Mouse (Mus musculus) embryonic facial prominence, embryonic 11.5 days (tissue): Measurements from ENCODE around the gene Smarcd1. TPM values are rescaled to one million over a fixed set of nuclear protein-coding genes. Genes with fewer than 3 reads are reported as not detected.
A peak's percentile ranks its signal among the peaks of the same experiment; 100 is the strongest.

Experiments
- ATAC-seq: fragments of 200-750 bp; cut with Nextera tagmentation; replicated peaks from 2 replicates; pipeline ENCODE4 v1.8.0; 2017; ENCODE audit warnings: low read depth; ENCODE audit not compliant: insufficient number of reproducible peaks, low FRiP score, low TSS enrichment
- DNase-seq: peaks from one replicate; pipeline ENCODE4 v3.0.0-alpha.2; 2015; ENCODE audit warnings: low spot score
- H3K27ac ChIP-seq: fragments of 300-500 bp; sonication (generic); replicated peaks from 2 replicates; pipeline ENCODE4 v1.5.1; 2014; ENCODE audit warnings: mild to moderate bottlenecking, low read depth, low read length, control low read depth
- H3K27me3 ChIP-seq: fragments of 300-500 bp; sonication (generic); 2 replicates; pipeline ENCODE4 v1.6.1; 2014; ENCODE audit warnings: mild to moderate bottlenecking, low read length, moderate library complexity, mixed read lengths; ENCODE audit not compliant: control insufficient read depth, insufficient read depth
- H3K36me3 ChIP-seq: fragments of 300-500 bp; sonication (generic); replicated peaks from 2 replicates; pipeline ENCODE4 v1.6.1; 2014; ENCODE audit warnings: low read depth, mild to moderate bottlenecking, low read length, moderate library complexity, mixed read lengths; ENCODE audit not compliant: control insufficient read depth, insufficient read depth
- H3K4me1 ChIP-seq: fragments of 300-500 bp; sonication (generic); 2 replicates; pipeline ENCODE4 v1.6.1; 2014; ENCODE audit warnings: low read length, mixed read lengths; ENCODE audit not compliant: control insufficient read depth, insufficient read depth
- H3K4me2 ChIP-seq: fragments of 300-500 bp; sonication (generic); 2 replicates; pipeline ENCODE4 v1.6.1; 2014; ENCODE audit warnings: low read depth, mild to moderate bottlenecking, control low read depth, low read length, moderate library complexity
- H3K4me3 ChIP-seq: fragments of 300-500 bp; sonication (generic); 2 replicates; pipeline ENCODE4 v1.5.1; 2014; ENCODE audit warnings: low read depth, low read length, control low read depth
- H3K9ac ChIP-seq: fragments of 300-500 bp; sonication (generic); replicated peaks from 2 replicates; pipeline ENCODE4 v1.6.1; 2014; ENCODE audit warnings: mild to moderate bottlenecking, control low read depth, low read length
- H3K9me3 ChIP-seq: fragments of 300-500 bp; sonication (generic); replicated peaks from 2 replicates; pipeline ENCODE4 v1.6.1; 2016; ENCODE audit warnings: mild to moderate bottlenecking, low read length, inconsistent platforms, mixed read lengths; ENCODE audit not compliant: control insufficient read depth
- WGBS: fragments of 180-500 bp; shearing (Covaris S2); extraction: QIAGEN DNeasy Blood & Tissue Kit; methylation state at CpG from one replicate; pipeline ENCODE4 v1.1.7; 2014; 5-methylcytosine and 5-hydroxymethylcytosine counted together
- polyA plus RNA-seq: library from polyadenylated mRNA; unstranded; fragments of >200 nt; fragmentation: Nextera tagmentation; extraction: Ambion mirVana; gene quantifications from 2 replicates; pipeline ENCODE4 v1.2.1, GENCODE M21; 2014

The Smarcd1 gene
- polyA plus RNA-seq, 1 experiment from 2014 or later: 66.8 TPM

DNA sequence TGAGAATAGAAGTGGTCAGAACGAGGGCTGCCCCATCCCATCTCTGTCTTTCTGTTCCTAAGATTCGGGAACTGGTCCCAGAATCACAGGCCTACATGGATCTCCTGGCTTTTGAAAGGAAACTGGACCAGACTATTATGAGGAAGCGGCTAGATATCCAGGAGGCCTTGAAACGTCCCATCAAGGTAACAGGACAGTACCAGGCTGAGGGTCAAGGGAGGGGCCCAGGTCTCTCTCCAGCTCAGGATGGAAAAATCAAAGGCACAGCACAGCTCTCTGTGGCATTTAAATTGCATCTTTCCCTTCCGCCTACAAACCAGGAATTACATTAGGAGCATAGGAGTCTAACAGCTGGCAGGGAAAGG is 1.7 kb downstream of the Smarcd1 start:
- H3K4me2 ChIP-seq: peak overlapping the region; percentile 29
- ATAC-seq: no peak
- H3K4me1 ChIP-seq: no peaks in the 10 kb centered on the region; the same call in none of the 2 replicates
- H3K27ac ChIP-seq: no peak overlapping the region
- H3K36me3 ChIP-seq: peaks cover 21% of the 10 kb centered on the region
- peak overlapping the region; percentile 34 for H3K9ac ChIP-seq
- no peak for DNase-seq
- WGBS: 62% methylated on average over 5 of the region's 5 CpGs
- no peaks in the 10 kb centered on the region for H3K9me3 ChIP-seq
- H3K27me3 ChIP-seq: no peaks in the 10 kb centered on the region
- H3K4me3 ChIP-seq: 0 out of 2 replicates have a peak overlapping the region, but pooled peaks have one; percentile 8

DNA sequence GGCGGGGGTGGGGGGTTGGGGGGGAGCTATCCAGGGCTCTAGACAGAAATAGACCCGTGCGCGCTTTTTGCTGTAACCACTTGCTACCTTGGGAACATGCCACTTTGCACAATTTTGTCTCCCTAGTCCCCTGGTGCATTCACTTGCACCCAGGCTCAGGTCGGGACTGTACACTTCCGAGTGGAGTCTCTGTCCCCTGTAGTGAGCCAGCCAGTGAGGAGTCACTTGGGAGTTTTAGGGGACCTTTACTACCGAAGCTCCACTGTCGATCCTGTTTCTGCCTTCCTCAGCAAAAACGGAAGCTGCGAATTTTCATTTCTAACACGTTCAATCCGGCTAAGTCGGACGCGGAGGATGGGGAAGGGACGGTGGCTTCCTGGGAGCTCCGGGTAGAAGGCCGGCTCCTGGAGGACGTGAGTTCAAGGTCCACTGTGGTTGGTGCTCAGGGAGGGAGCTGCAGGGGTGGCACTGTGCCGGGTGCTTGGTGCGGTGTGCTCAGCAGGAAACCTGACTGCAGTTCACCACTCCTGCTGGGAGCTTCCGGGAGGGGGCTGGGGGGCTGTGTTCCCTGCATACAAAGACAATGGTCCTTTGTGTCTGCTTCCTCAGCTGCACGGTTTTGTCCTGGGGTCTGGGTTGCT is 2.2 kb downstream of the Smarcd1 start:
- Histone ChIP-seq H3K4me3 (0 out of 2 replicates have a peak overlapping the region, but pooled peaks have one; percentile 8), H3K36me3 (peaks cover 21% of the 10 kb centered on the region), H3K9ac (peak overlapping the region; percentile 34), H3K27me3 (no peaks in the 10 kb centered on the region), H3K27ac (peak overlapping the region; percentile 20; the same call in 1 of the 2 replicates), H3K4me2 (peak overlapping the region; percentile 29), H3K9me3 (no peaks in the 10 kb centered on the region), H3K4me1 (no peaks in the 10 kb centered on the region; the same call in none of the 2 replicates)
- ATAC-seq: no peak
- WGBS: 25% methylated on average over 23 of the region's 23 CpGs
- DNase-seq: no peak

DNA sequence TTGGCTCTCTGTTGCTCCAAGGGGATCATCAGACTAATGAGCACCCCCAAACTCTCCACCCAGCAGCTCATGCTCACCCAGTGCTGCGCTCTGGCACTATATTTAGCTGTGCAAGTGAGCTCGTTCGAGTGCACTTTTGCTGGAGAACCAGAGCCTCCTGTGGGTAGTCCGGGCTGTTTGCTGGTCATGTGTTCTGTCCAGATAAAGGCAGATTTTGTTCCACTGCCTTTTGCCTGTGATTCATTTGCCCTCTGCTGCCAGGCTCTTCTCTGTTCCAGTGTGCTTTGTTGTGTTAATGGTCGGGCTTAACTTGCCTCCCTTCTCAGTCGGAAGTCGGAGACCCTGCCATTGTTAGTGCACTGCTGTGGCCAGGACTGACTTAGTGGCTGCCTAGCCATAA is 3.0 kb downstream of the Smarcd1 start:
- no peaks in the 10 kb centered on the region for H3K27me3 ChIP-seq
- H3K4me3 ChIP-seq: no peak overlapping the region
- DNase-seq: no peak
- H3K4me1 ChIP-seq: no peaks in the 10 kb centered on the region; the same call in none of the 2 replicates
- 43% methylated on average over 7 of the region's 7 CpGs for WGBS
- H3K36me3 ChIP-seq: peaks cover 21% of the 10 kb centered on the region
- H3K4me2 ChIP-seq: peak overlapping the region; percentile 23; the same call in 1 of the 2 replicates
- H3K27ac ChIP-seq: no peak overlapping the region
- ATAC-seq: no peak
- no peak overlapping the region for H3K9ac ChIP-seq
- H3K9me3 ChIP-seq: no peaks in the 10 kb centered on the region

DNA sequence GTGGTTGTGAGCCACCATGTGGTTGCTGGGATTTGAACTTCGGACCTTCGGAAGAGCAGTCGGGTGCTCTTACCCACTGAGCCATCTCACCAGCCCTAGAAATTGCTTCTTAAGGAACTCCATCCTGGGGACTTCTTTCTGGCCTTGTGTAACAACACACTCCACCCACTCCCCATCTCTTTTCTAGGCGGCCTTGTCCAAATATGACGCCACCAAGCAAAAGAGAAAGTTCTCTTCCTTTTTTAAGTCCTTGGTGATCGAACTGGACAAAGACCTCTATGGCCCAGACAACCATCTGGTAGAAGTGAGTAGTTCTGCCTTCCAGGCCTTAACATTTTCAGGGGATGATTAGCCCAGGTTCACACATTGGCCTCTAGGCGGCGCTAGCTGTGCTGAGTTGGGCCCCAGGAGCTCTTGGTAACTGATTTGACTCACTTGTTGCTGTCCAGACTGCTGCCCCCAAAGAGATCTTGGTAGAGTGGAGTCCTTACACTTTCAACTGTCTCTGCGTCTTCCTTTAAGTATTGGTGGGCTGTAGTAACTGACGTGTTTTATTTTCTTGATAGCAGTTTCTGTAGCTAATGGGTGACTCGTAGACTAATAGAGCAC is 3.6 kb downstream of the Smarcd1 start, which contains the start of gene Gm17349:
Gm17349 (minus strand) TSS at position 51 of the 609 bp plus-strand sequence.
- no peaks in the 10 kb centered on the region for H3K9me3 ChIP-seq
- ATAC-seq (no peak), DNase-seq (peak; percentile 74)
- peak within 1 kb of the TSS; percentile 20; the same call in 1 of the 2 replicates for H3K27ac ChIP-seq
- H3K4me2 ChIP-seq: peak within 1 kb of the TSS; percentile 29
- H3K9ac ChIP-seq: peak within 1 kb of the TSS; percentile 34
- WGBS: 68% methylated on average over 11 of the region's 11 CpGs
- H3K4me3 ChIP-seq: no peak within 1 kb of the TSS
- no peaks in the 10 kb centered on the region for H3K27me3 ChIP-seq
- peaks cover 24% of the 10 kb centered on the region for H3K36me3 ChIP-seq
- no peaks in the 10 kb centered on the region; the same call in none of the 2 replicates for H3K4me1 ChIP-seq

DNA sequence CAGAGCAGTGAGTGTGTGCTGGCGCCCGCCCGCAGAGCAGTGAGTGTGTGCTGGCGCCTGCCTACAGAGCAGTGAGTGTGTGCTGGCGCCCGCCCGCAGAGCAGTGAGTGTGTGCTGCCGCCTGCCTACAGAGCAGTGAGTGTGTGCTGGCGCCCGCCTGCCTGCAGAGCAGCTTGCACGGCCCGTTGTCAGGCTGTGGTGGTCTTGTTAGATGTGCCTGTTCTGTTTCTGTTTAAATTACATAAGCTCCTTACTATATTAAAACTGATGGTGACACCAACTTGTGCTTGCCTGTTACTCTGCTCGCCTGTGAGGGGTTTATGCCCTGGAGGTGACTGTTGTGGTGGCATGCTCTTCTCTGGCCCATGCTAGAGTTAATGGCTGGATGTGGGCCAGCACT is 6.2 kb downstream of the Smarcd1 start:
- H3K9ac ChIP-seq: no peak overlapping the region
- WGBS: 95% methylated on average over 13 of the region's 13 CpGs
- DNase-seq (no peak), ATAC-seq (no peak)
- no peak overlapping the region for H3K4me2 ChIP-seq
- no peaks in the 10 kb centered on the region; the same call in none of the 2 replicates for H3K4me1 ChIP-seq
- H3K9me3 ChIP-seq: no peaks in the 10 kb centered on the region
- H3K36me3 ChIP-seq: peaks cover 36% of the 10 kb centered on the region
- no peak overlapping the region for H3K27ac ChIP-seq
- H3K27me3 ChIP-seq: no peaks in the 10 kb centered on the region
- H3K4me3 ChIP-seq: no peak overlapping the region

DNA sequence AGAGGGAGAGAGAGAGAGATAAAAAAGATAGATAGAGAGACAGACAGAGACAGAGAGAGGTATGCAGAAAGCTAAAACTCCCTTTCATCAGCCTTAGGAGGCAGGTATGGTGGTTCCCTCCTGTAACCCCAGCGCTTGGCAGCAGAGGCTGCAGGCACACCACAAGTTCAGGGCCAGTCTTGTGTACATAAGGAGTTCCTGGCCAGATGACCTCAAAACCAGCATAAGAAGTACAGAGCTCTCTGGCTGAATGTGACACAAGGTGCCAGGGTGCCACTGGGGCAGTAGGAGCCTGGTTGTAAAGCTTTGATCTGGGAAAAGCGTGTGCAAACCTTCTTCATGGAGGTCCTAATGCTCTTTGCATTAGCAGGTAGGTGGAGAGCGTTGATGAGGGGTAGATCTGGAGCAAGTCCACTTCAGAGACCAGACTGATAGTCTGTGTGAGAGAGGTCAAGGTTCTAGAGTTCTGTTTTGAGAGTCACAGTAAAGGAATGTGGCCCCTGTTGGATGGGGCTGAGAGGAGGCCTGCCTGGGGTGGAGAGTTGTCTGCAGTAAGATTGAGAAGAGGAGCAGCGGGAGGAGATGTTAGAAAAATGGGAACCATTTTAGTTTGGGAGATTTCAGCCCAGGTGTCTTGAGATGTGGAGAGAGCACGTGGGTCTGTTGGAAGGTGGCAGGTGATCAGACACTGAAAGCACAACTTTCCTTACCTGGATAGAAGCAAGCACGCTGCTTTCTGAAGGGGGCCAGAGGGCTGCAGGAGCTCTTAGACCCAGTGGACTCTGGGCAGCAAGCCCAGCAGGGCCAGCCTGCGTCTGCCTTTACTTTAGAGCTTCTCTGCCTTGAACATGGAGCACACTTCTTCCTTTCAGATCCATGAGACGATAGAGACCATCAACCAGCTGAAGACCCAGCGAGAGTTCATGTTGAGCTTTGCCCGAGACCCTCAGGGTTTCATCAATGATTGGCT is 8.6 kb downstream of the Smarcd1 start:
- no peaks in the 10 kb centered on the region for H3K27me3 ChIP-seq
- DNase-seq (no peak), ATAC-seq (no peak)
- no peaks in the 10 kb centered on the region for H3K4me1 ChIP-seq
- WGBS: 91% methylated on average over 10 of the region's 10 CpGs
- H3K9me3 ChIP-seq: no peaks in the 10 kb centered on the region
- no peak overlapping the region for H3K4me3 ChIP-seq
- H3K36me3 ChIP-seq: peaks cover 32% of the 10 kb centered on the region
- no peak overlapping the region for H3K4me2 ChIP-seq
- H3K9ac ChIP-seq: no peak overlapping the region
- no peak overlapping the region for H3K27ac ChIP-seq

DNA sequence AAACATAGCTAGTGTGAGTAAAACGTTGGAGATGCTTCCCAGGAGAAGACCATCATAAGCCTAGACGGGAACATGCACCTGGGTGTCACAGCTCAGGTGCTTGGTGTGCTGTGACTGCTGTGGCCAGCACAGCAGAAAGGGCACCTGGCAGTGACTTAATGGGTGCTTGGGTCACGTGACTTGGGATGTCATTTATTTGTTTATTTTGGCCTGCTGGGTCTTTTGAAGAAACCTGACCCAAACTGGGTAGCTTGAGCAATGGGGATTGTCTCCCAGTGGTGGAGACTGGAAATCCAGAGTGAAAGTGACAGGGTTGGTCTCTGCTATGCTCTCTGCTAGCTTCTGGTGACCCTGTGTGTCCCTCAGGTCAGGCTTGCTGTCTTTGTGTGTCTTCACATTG is 9.6 kb downstream of the Smarcd1 start:
- Histone ChIP-seq H3K27me3 (no peaks in the 10 kb centered on the region), H3K4me3 (no peak overlapping the region), H3K9me3 (no peaks in the 10 kb centered on the region), H3K36me3 (peaks cover 24% of the 10 kb centered on the region), H3K4me2 (no peak overlapping the region), H3K27ac (no peak overlapping the region), H3K9ac (no peak overlapping the region), H3K4me1 (no peaks in the 10 kb centered on the region)
- 75% methylated on average over 3 of the region's 3 CpGs for WGBS
- ATAC-seq (no peak), DNase-seq (no peak)
